Mouse (Mus musculus): ENCODE data around the gene Crcp. TPM values are rescaled to one million over a fixed set of nuclear protein-coding genes. Genes with fewer than 3 reads are reported as not detected.
A peak's percentile ranks its signal among the peaks of the same experiment; 100 is the strongest.
"Not testable (repeated sequence)": the region's sequence is repeated elsewhere in the genome, so short reads cannot be mapped to it uniquely, and the experiment has no call there.

Gene Crcp
- polyA plus RNA-seq, 1 experiment = 2.1 TPM

DNA sequence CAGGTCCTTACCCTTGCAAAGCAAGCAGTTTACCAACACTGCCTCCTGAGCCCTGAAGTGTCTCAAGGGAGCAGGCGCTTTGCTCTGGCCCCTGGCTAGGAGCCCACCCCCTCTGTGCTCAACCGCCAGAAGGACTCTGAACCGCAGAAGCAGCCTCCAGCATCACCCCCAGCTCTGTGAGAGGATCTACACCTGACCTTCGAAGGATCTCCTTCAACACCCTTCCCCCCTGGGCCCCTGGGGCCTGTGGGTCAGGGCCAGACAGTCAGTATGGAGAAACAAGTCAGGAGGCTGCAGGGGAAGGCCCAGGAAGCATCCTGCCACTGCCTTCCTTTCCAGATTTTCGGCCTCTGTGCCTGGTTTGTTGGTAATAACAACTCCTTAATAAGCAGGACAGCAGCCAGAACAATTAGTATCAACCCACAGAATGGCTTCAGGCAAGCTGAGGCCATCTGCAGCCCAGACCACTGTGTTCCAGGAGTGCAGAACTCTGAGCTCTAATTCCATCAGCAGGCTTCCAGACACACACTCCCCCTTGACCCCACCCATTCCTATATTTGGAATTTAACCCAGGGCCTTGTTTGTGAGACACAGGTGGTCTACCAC, 7.6 kb upstream of the Crcp start:
- Histone ChIP-seq H3K27me3 (ENCODE audit: control insufficient read depth) (peaks cover 1% of the 10 kb centered on the region; the same call in 1 of the 2 replicates), H3K36me3 (ENCODE audit: control insufficient read depth) (peaks cover 12% of the 10 kb centered on the region), H3K4me1 (ENCODE audit: control insufficient read depth) (peaks cover 25% of the 10 kb centered on the region), H3K4me3 (replicated peaks) (no peak overlapping the region), H3K9me3 (ENCODE audit: control insufficient read depth, low read length) (no peaks in the 10 kb centered on the region)
- TF ChIP-seq TAL1 (IDR thresholded peaks at IDR 0.05; ENCODE audit: low read length) (no peak), GATA1 (IDR thresholded peaks at IDR 0.05; ENCODE audit: low read length) (no peak)

DNA sequence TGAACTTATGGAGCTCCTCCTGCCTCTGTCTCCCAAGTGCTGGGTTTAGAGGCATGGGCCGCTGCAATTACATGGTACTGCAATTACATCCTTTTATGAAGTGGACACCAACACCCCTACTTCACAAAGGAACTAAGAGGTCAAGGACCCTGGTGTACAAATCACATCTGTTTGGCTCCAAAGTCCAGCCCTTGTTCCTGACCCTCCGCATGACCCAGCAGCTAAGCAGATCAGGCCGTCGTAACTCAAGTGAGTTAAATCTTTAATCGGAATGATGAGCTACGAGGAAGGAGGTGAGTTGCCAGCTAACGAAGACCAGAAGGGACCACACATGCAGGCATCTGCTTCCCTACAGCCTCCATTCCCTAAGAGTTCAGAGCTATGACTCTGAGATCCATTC, 6.7 kb upstream of the Crcp start:
- H3K4me3 ChIP-seq (replicated peaks) = no peak overlapping the region
- H3K4me1 ChIP-seq (ENCODE audit: control insufficient read depth) = peaks cover 24% of the 10 kb centered on the region
- H3K36me3 ChIP-seq (ENCODE audit: control insufficient read depth) = peaks cover 11% of the 10 kb centered on the region
- peaks cover 7% of the 10 kb centered on the region for H3K27me3 ChIP-seq (ENCODE audit: control insufficient read depth)
- TF ChIP-seq TAL1 (IDR thresholded peaks at IDR 0.05; ENCODE audit: low read length) (no peak), GATA1 (IDR thresholded peaks at IDR 0.05; ENCODE audit: low read length) (no peak)
- no peaks in the 10 kb centered on the region for H3K9me3 ChIP-seq (ENCODE audit: control insufficient read depth, low read length)

DNA sequence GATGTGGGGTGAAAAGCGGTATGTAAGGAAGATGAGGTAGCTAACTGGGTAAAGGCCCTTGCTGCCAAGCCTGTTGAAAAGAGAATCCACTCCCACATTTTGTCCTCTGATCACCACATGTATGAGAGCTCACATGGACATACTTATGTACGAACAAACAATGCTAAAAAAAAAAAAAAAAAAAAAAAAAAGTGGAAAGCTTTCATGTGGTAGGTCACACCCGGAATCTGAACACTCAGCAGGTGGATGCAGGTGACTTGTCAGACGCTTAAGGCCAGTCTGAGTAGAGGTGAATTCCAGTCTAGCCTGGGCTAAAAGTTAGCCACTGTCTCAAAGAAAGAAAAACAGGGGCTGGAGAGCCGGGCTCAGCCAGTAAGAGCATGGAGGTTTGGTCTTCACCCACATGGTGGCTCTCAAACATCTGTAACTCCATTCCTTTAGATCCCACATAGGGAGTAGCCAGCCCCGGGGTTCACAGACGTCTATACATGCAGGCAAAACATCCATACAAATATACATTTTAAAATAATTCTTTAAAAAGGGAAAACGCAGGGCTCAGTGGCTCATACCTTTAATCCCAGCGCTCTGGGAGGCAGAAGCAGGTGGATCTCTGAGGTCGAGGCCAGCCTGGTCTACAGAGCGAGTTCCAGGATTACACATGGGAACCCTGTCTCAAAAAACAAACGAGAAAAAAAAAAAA, 5.9 kb upstream of the Crcp start:
- Histone ChIP-seq H3K4me1 (ENCODE audit: control insufficient read depth) (peaks cover 24% of the 10 kb centered on the region), H3K9me3 (ENCODE audit: control insufficient read depth, low read length) (no peaks in the 10 kb centered on the region), H3K36me3 (ENCODE audit: control insufficient read depth) (peaks cover 8% of the 10 kb centered on the region), H3K4me3 (replicated peaks) (peak overlapping the region; percentile 82), H3K27me3 (ENCODE audit: control insufficient read depth) (peaks cover 12% of the 10 kb centered on the region)
- no peak for TF ChIP-seq GATA1 (IDR thresholded peaks at IDR 0.05; ENCODE audit: low read length)
- TF ChIP-seq TAL1 (IDR thresholded peaks at IDR 0.05; ENCODE audit: low read length) = no peak

DNA sequence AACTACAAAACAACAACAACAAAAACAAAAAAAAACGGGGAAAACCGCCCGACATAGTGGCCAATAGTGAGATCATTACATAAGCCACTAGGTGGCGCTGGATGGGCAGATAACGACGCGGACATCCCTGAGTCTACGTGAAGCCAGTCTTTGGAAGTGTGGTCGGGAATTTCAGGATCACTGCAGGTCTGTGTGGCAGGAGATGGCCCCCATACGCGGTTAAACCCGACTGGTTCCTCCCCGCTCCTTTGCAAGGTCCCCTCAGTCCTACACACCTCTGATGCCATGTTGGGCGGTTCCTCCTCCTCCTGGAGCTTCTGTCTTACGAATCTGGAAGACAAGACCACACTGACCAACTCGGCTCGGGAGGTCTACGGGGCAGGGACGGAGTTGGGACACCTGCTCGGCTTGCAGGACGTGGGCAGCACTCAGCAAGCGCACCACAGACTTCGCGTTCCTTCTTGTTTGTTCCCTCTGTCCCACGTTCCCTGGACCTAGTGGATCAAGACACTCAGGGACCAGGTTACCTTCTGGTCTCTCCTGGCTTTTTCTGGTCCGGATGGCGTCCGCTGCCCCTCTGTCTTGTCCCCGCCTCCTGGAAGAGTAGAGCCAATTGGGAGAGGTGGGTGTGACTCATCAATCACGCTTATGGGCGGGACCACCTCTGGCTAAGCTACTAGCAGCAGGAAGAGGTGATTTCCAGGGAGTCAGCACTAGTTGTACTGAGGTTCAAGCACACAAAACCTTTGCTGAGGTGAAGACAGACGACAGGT, 5.1 kb upstream of the Crcp start:
- Histone ChIP-seq H3K4me1 (ENCODE audit: control insufficient read depth) (peaks cover 31% of the 10 kb centered on the region), H3K9me3 (ENCODE audit: control insufficient read depth, low read length) (no peaks in the 10 kb centered on the region), H3K4me3 (replicated peaks) (peak overlapping the region; percentile 82)

DNA sequence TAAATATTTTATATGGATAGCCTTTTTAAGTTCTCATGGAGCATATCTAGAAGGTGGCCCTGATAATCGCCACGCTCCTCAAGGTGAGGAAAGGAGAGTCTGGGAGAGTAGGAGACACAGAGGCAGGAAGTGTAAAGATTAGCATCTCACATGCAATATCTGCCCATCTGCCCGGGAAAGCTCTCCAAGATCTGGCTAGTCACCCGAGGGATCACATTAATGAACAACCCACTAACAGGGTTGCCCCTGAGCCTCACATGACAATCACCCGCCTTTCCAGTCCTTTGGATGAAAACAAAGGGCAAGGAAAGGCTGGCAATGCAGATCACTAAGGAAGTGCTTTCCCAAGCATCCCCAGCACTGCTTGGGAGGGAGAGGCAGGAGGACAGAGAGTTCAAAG, 2.0 kb upstream of the Crcp start:
- Histone ChIP-seq H3K36me3 (ENCODE audit: control insufficient read depth) (peaks cover 14% of the 10 kb centered on the region), H3K27me3 (ENCODE audit: control insufficient read depth) (peaks cover 12% of the 10 kb centered on the region), H3K4me3 (replicated peaks) (no peak overlapping the region), H3K4me1 (ENCODE audit: control insufficient read depth) (peaks cover 51% of the 10 kb centered on the region), H3K9me3 (ENCODE audit: control insufficient read depth, low read length) (no peaks in the 10 kb centered on the region)
- TF ChIP-seq TAL1 (IDR thresholded peaks at IDR 0.05; ENCODE audit: low read length) (no peak), GATA1 (IDR thresholded peaks at IDR 0.05; ENCODE audit: low read length) (no peak)

More for the DNA sequence above, 5.1 kb upstream of the Crcp start:
- Histone ChIP-seq H3K36me3 (ENCODE audit: control insufficient read depth) (peaks cover 4% of the 10 kb centered on the region), H3K27me3 (ENCODE audit: control insufficient read depth) (peaks cover 12% of the 10 kb centered on the region)
- TF ChIP-seq TAL1 (IDR thresholded peaks at IDR 0.05; ENCODE audit: low read length) = no peak
- peak; percentile 72 for TF ChIP-seq GATA1 (IDR thresholded peaks at IDR 0.05; ENCODE audit: low read length)

DNA sequence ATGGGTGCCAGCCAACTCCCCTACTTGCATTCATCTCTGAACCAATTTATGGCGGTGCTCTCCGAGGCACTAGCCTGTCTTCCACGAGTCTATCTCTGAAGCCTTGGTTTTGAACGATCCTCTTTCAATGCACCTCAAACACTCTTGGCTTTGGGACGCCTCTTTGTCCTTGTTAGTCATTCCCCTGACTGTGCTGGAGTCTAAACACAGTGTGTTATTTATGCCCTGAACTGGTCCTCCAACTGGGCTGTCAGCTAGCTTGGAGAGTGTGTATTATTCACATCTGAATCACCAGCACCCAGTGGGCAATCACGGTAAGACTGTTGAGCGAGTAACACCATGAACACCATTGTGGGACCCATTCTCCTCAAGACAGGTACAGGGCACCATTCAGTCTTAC, 1.4 kb upstream of the Crcp start:
- Histone ChIP-seq H3K36me3 (ENCODE audit: control insufficient read depth) (peaks cover 18% of the 10 kb centered on the region), H3K9me3 (ENCODE audit: control insufficient read depth, low read length) (no peaks in the 10 kb centered on the region), H3K4me3 (replicated peaks) (no peak overlapping the region), H3K4me1 (ENCODE audit: control insufficient read depth) (peaks cover 57% of the 10 kb centered on the region), H3K27me3 (ENCODE audit: control insufficient read depth) (peaks cover 12% of the 10 kb centered on the region)
- TF ChIP-seq GATA1 (IDR thresholded peaks at IDR 0.05; ENCODE audit: low read length) (no peak), TAL1 (IDR thresholded peaks at IDR 0.05; ENCODE audit: low read length) (no peak)

DNA sequence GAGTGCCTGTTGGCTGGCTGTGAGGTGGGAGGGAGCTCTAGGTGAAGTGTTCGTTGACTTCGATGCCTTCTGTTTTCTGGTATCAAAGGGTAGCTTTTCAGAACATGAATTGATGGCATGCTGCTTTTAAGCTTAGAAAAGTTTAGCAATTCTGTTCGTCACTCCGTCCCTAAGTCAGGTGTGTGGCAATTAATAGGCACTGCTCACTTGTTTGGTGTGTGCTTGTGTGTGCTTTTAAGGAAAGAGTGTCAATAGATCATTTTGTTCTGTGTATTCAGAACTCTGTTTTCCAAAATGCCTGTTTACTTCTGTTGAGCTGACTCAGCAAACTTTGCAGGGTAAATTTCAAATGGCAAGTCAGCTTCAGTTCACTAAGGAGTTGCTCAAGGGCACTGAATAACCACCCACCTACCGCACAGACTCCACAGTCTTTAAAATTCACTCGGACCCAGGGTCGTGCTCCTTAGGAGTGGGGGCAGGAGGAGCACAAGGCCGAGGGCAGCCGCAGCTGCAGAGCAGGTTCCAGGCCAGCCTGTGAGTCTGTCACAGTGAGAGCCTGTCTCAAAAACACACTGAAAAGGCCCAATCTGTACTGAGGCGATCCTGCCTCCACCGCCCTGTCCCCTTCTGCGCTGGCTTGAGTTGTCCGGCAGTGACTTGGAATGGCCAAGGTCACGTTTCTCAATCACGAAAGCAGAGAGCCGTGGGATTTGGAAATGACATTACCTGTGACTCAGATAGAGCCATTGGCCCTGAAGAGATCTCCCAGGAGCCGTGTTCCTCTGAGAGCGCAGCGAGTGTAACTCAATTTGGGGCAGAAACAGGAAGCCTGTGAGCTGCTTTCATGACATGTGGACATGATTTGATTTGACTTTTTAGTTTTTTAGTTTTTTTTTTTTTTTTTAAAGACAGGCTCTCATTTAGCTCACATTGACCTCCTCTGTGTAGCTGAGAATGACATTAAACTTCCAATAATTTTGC, 2.6 kb downstream of the Crcp start:
- TF ChIP-seq TAL1 (IDR thresholded peaks at IDR 0.05; ENCODE audit: low read length) (no peak), GATA1 (IDR thresholded peaks at IDR 0.05; ENCODE audit: low read length) (no peak)
- H3K36me3 ChIP-seq (ENCODE audit: control insufficient read depth) = peaks cover 41% of the 10 kb centered on the region
- H3K4me1 ChIP-seq (ENCODE audit: control insufficient read depth) = peaks cover 48% of the 10 kb centered on the region
- H3K4me3 ChIP-seq (replicated peaks) = no peak overlapping the region
- H3K9me3 ChIP-seq (ENCODE audit: control insufficient read depth, low read length) = no peaks in the 10 kb centered on the region
- peaks cover 8% of the 10 kb centered on the region for H3K27me3 ChIP-seq (ENCODE audit: control insufficient read depth)

DNA sequence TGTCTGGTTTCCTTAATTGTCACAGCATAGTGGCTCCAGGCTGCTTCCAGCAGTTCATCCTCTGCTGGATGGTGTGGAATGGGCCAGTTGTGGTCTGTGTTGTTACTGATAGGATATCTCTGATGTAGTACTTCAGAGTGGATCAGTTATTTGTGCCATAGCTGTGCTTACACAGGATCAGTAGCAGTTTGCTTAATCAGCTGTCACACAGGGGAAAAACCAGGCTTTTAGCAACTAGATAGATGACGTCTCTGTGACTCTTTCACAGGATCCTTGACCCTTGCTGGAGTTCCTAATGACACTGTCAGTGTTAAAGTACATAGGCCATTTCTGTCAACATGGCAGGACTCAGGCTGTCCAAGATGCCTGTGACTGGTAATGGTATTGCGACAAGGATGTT, 4.8 kb downstream of the Crcp start:
- peaks cover 42% of the 10 kb centered on the region for H3K4me1 ChIP-seq (ENCODE audit: control insufficient read depth)
- H3K36me3 ChIP-seq (ENCODE audit: control insufficient read depth) = peaks cover 57% of the 10 kb centered on the region
- H3K27me3 ChIP-seq (ENCODE audit: control insufficient read depth) = no peaks in the 10 kb centered on the region
- no peaks in the 10 kb centered on the region for H3K9me3 ChIP-seq (ENCODE audit: control insufficient read depth, low read length)
- H3K4me3 ChIP-seq (replicated peaks) = no peak overlapping the region
- no peak for TF ChIP-seq TAL1 (IDR thresholded peaks at IDR 0.05; ENCODE audit: low read length)
- TF ChIP-seq GATA1 (IDR thresholded peaks at IDR 0.05; ENCODE audit: low read length) = no peak

DNA sequence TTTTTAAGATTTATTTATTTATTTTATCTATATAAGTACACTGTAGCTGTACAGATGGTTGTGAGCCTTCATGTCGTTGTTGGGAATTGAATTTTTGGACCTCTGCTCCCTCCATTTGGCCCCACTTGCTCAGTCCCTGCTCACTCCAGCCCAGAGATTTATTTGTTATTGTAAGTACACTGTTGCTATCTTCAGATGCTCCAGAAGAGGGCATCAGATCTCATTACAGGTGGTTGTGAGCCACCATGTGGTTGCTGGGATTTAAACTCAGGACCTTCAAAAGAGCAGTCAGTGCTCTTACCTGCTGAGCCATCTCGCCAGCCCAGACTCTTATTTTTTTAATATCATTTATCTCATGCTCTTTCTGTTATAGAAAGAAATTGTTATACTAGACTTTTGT, 7.2 kb downstream of the Crcp start:
- not testable (repeated sequence) for H3K9me3 ChIP-seq (ENCODE audit: control insufficient read depth, low read length); H3K4me3 ChIP-seq (replicated peaks); H3K27me3 ChIP-seq (ENCODE audit: control insufficient read depth)
- peaks cover 69% of the 10 kb centered on the region for H3K36me3 ChIP-seq (ENCODE audit: control insufficient read depth)
- peaks cover 29% of the 10 kb centered on the region for H3K4me1 ChIP-seq (ENCODE audit: control insufficient read depth)
